Mouse (Mus musculus): ENCODE results near the gene Naa15.

DNA sequence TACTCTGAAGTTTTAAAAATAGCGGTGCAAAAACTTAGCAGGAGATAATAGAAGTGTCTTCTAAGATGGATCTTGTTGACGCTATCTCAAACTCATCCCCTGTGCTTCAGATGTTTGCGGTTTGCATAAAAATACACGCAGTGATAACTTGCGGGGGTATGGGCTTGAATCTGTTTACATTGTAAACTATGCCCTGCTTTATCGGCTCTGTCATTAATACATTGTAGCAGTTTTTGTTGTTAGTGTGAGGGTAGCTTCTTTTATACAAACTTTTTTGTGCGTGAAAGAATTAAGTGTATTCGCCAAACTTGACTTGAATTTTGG lies 2.1 kb downstream of the Naa15 start:
- TF ChIP-seq EP300 (IDR thresholded peaks at IDR 0.05; ENCODE audit: low read depth) = no peak
- TF ChIP-seq CTCF (IDR thresholded peaks at IDR 0.05; ENCODE audit: low read depth) = no peak

All from heart, postnatal 0 days (tissue).